Mouse (Mus musculus): ENCODE measurements around the gene Amh. TPM values are rescaled to one million over a fixed set of nuclear protein-coding genes. Genes with fewer than 3 reads are reported as not detected.

Amh gene
- polyA plus RNA-seq, 1 experiment: 1.3 TPM

DNA sequence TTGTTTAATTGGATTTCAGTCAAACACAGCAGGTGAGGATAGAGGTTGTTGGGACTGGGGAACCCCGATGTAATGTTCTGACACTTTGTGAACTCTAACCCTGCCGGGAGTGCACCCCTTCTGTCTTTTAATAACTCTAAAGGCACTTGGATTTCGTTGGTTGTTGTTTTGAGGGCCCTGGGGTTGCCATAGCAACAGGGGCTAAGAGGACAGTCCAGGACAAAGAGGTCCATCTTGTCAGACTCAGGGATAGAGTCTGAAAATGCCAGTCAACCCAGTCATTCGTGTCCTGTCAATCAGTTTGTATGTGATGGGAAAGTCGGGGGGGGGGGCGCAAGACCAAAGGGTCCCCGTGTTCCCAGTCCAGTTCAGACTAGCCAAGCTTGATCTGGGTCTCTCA is 27.8 kb downstream of the Amh start:
- no peak for DNase-seq (ENCODE audit: low read depth in 1 of 2, low spot score in 2 of 2)
- no peak overlapping the region for H3K4me3 ChIP-seq (ENCODE audit: extremely low read depth, insufficient read depth, insufficient read length)
- WGBS: 86% methylated on average over 7 of the region's 7 CpGs
- no peak for TF ChIP-seq CTCF (IDR thresholded peaks at IDR 0.05; ENCODE audit: extremely low read depth, insufficient read depth, insufficient read length, insufficient replicate concordance)
- TF ChIP-seq POLR2A (IDR thresholded peaks at IDR 0.05; ENCODE audit: low read depth, low read length): no peak
- peaks cover 2% of the 10 kb centered on the region for H3K4me1 ChIP-seq (ENCODE audit: control insufficient read depth, insufficient read depth, insufficient read length)
- H3K27ac ChIP-seq (ENCODE audit: insufficient read depth, low read length): no peak overlapping the region
- H3K27me3 ChIP-seq (ENCODE audit: control insufficient read depth, insufficient read depth, low read length): no peaks in the 10 kb centered on the region
- H3K36me3 ChIP-seq (ENCODE audit: control insufficient read depth, insufficient read depth, low read length): peaks cover 15% of the 10 kb centered on the region

- DNase-seq (ENCODE audit: low read depth in 1 of 2, low spot score in 2 of 2): no peak
- no peaks in the 10 kb centered on the region for H3K36me3 ChIP-seq (ENCODE audit: control insufficient read depth, insufficient read depth, low read length)
- no peaks in the 10 kb centered on the region; the same call in 1 of the 2 replicates for H3K4me1 ChIP-seq (ENCODE audit: control insufficient read depth, insufficient read depth, insufficient read length)
- H3K27ac ChIP-seq (ENCODE audit: insufficient read depth, low read length): no peak overlapping the region
- TF ChIP-seq CTCF (IDR thresholded peaks at IDR 0.05; ENCODE audit: extremely low read depth, insufficient read depth, insufficient read length, insufficient replicate concordance): no peak
- TF ChIP-seq POLR2A (IDR thresholded peaks at IDR 0.05; ENCODE audit: low read depth, low read length): no peak
- H3K27me3 ChIP-seq (ENCODE audit: control insufficient read depth, insufficient read depth, low read length): no peaks in the 10 kb centered on the region
- 77% methylated on average over 30 of the region's 30 CpGs for WGBS
- no peak overlapping the region for H3K4me3 ChIP-seq (ENCODE audit: extremely low read depth, insufficient read depth, insufficient read length)
These were observed 30.6 kb downstream of the Amh start for GRCm38 (mm10) chr10:80835617-80836016.

GRCm38 (mm10) chr10:80836949-80837379 is 31.9 kb downstream of the Amh start:
- Histone ChIP-seq H3K27me3 (ENCODE audit: control insufficient read depth, insufficient read depth, low read length) (no peaks in the 10 kb centered on the region), H3K27ac (ENCODE audit: insufficient read depth, low read length) (no peak overlapping the region), H3K4me1 (ENCODE audit: control insufficient read depth, insufficient read depth, insufficient read length) (no peaks in the 10 kb centered on the region; the same call in 1 of the 2 replicates), H3K36me3 (ENCODE audit: control insufficient read depth, insufficient read depth, low read length) (no peaks in the 10 kb centered on the region), H3K4me3 (ENCODE audit: extremely low read depth, insufficient read depth, insufficient read length) (no peak overlapping the region)
- no peak for TF ChIP-seq POLR2A (IDR thresholded peaks at IDR 0.05; ENCODE audit: low read depth, low read length)
- no peak for TF ChIP-seq CTCF (IDR thresholded peaks at IDR 0.05; ENCODE audit: extremely low read depth, insufficient read depth, insufficient read length, insufficient replicate concordance)
- no peak for DNase-seq (ENCODE audit: low read depth in 1 of 2, low spot score in 2 of 2)
- 49% methylated on average over 7 of the region's 7 CpGs for WGBS

GRCm38 (mm10) chr10:80837827-80838226 is 32.8 kb downstream of the Amh start:
- H3K36me3 ChIP-seq (ENCODE audit: control insufficient read depth, insufficient read depth, low read length): no peaks in the 10 kb centered on the region
- H3K27ac ChIP-seq (ENCODE audit: insufficient read depth, low read length): no peak overlapping the region
- no peak for TF ChIP-seq CTCF (IDR thresholded peaks at IDR 0.05; ENCODE audit: extremely low read depth, insufficient read depth, insufficient read length, insufficient replicate concordance)
- no peak for TF ChIP-seq POLR2A (IDR thresholded peaks at IDR 0.05; ENCODE audit: low read depth, low read length)
- DNase-seq (ENCODE audit: low read depth in 1 of 2, low spot score in 2 of 2): no peak
- WGBS: 65% methylated on average over 2 of the region's 2 CpGs
- H3K4me3 ChIP-seq (ENCODE audit: extremely low read depth, insufficient read depth, insufficient read length): no peak overlapping the region
- H3K4me1 ChIP-seq (ENCODE audit: control insufficient read depth, insufficient read depth, insufficient read length): no peaks in the 10 kb centered on the region; the same call in 1 of the 2 replicates
- no peaks in the 10 kb centered on the region for H3K27me3 ChIP-seq (ENCODE audit: control insufficient read depth, insufficient read depth, low read length)

DNA sequence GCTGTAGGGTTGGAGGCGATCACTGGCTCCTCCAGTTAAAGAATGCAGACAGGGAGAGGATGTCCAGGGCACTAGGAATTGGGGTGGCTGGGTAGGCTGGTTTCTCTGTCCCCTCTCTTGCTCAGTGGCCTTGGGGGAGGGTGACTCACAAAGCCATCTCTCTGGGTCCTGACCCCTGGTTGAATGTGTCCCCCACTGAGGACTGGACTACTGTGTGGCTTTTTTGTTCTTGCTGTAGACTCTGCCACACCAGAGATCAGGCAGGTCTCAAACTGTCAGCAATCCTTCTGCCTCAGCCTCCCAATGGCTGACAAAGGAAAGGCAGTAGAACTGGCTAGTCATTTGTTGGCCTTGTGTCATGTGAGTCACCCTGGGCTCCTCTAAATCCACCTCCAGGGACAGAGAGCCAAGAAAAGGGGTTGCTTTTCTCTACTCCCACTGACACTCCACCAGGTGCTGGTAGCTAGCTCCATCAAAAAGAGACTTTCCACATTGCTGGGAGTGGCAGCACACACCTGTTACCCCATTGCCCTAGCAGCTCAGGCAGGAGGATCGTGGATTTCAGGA is 33.4 kb downstream of the Amh start:
- Histone ChIP-seq H3K4me1 (ENCODE audit: control insufficient read depth, insufficient read depth, insufficient read length) (no peaks in the 10 kb centered on the region; the same call in 1 of the 2 replicates), H3K27me3 (ENCODE audit: control insufficient read depth, insufficient read depth, low read length) (peaks cover 4% of the 10 kb centered on the region; the same call in 1 of the 2 replicates), H3K36me3 (ENCODE audit: control insufficient read depth, insufficient read depth, low read length) (no peaks in the 10 kb centered on the region), H3K27ac (ENCODE audit: insufficient read depth, low read length) (no peak overlapping the region), H3K4me3 (ENCODE audit: extremely low read depth, insufficient read depth, insufficient read length) (no peak overlapping the region)
- DNase-seq (ENCODE audit: low read depth in 1 of 2, low spot score in 2 of 2): no peak
- WGBS: 86% methylated on average over 2 of the region's 2 CpGs
- TF ChIP-seq POLR2A (IDR thresholded peaks at IDR 0.05; ENCODE audit: low read depth, low read length): no peak
- no peak for TF ChIP-seq CTCF (IDR thresholded peaks at IDR 0.05; ENCODE audit: extremely low read depth, insufficient read depth, insufficient read length, insufficient replicate concordance)

GRCm38 (mm10) chr10:80839848-80840247 is 34.8 kb downstream of the Amh start:
- WGBS: 72% methylated on average over 6 of the region's 6 CpGs
- Histone ChIP-seq H3K27ac (ENCODE audit: insufficient read depth, low read length) (no peak overlapping the region), H3K27me3 (ENCODE audit: control insufficient read depth, insufficient read depth, low read length) (peaks cover 6% of the 10 kb centered on the region; the same call in 1 of the 2 replicates), H3K4me3 (ENCODE audit: extremely low read depth, insufficient read depth, insufficient read length) (no peak overlapping the region), H3K4me1 (ENCODE audit: control insufficient read depth, insufficient read depth, insufficient read length) (no peaks in the 10 kb centered on the region), H3K36me3 (ENCODE audit: control insufficient read depth, insufficient read depth, low read length) (no peaks in the 10 kb centered on the region)
- DNase-seq (ENCODE audit: low read depth in 1 of 2, low spot score in 2 of 2): no peak
- TF ChIP-seq POLR2A (IDR thresholded peaks at IDR 0.05; ENCODE audit: low read depth, low read length) (no peak), CTCF (IDR thresholded peaks at IDR 0.05; ENCODE audit: extremely low read depth, insufficient read depth, insufficient read length, insufficient replicate concordance) (no peak)

GRCm38 (mm10) chr10:80841685-80842084 is 36.6 kb downstream of the Amh start:
- DNase-seq (ENCODE audit: low read depth in 1 of 2, low spot score in 2 of 2): no peak
- peaks cover 6% of the 10 kb centered on the region; the same call in 1 of the 2 replicates for H3K27me3 ChIP-seq (ENCODE audit: control insufficient read depth, insufficient read depth, low read length)
- no peak for TF ChIP-seq CTCF (IDR thresholded peaks at IDR 0.05; ENCODE audit: extremely low read depth, insufficient read depth, insufficient read length, insufficient replicate concordance)
- TF ChIP-seq POLR2A (IDR thresholded peaks at IDR 0.05; ENCODE audit: low read depth, low read length): no peak
- no peaks in the 10 kb centered on the region for H3K4me1 ChIP-seq (ENCODE audit: control insufficient read depth, insufficient read depth, insufficient read length)
- no peak overlapping the region for H3K4me3 ChIP-seq (ENCODE audit: extremely low read depth, insufficient read depth, insufficient read length)
- H3K27ac ChIP-seq (ENCODE audit: insufficient read depth, low read length): no peak overlapping the region
- no peaks in the 10 kb centered on the region for H3K36me3 ChIP-seq (ENCODE audit: control insufficient read depth, insufficient read depth, low read length)
- WGBS: 88% methylated on average over 2 of the region's 2 CpGs

Measured in spleen, adult 2 months (tissue).